Mouse (Mus musculus): ENCODE measurements around the gene Hopx.

Gene Hopx

GRCm38 (mm10) chr5:77071626-77072025 is 43.3 kb downstream of the Hopx start:
- DNase-seq (ENCODE audit: low spot score in 2 of 2): no peak

DNA sequence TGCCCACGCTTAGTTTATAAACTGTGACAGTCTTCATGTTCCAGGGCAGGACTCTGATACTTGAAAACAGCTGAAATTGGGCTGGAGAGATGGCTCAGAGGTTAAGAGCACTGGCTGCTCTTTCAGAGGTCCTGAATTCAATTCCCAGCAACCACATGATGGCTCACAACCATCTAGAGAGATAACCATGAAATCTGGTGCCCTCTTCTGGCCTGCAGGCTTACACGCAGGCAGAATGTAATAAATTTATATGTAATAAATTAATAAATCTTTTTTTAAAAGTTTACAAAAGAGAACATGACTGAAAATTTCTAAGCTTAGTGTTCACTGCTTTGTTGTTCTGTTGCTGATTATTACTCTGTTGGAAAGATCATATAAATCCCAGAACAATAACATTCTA is 43.9 kb downstream of the Hopx start:
- DNase-seq (ENCODE audit: low spot score in 2 of 2): no peak

DNA sequence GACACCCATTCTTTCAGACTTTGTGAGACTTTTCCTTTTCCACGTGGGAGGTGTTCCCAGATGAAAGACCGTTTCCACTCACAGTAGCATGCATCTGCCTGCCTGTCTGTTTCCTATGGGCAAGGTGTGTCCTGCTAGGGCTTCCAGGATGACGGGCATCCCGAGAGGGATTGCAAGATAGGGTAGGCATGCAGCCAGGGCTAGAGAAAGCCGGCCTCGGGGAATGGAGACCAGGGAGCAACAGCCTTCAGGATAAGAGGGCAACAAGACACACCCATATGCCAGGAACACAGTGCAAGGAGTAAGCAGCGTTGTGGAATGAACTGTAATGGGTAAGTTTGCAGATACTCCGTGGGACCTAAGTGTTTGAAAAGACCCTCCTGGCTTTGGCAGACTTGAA is 47.6 kb downstream of the Hopx start:
- no peak for DNase-seq (ENCODE audit: low spot score in 2 of 2)

DNA sequence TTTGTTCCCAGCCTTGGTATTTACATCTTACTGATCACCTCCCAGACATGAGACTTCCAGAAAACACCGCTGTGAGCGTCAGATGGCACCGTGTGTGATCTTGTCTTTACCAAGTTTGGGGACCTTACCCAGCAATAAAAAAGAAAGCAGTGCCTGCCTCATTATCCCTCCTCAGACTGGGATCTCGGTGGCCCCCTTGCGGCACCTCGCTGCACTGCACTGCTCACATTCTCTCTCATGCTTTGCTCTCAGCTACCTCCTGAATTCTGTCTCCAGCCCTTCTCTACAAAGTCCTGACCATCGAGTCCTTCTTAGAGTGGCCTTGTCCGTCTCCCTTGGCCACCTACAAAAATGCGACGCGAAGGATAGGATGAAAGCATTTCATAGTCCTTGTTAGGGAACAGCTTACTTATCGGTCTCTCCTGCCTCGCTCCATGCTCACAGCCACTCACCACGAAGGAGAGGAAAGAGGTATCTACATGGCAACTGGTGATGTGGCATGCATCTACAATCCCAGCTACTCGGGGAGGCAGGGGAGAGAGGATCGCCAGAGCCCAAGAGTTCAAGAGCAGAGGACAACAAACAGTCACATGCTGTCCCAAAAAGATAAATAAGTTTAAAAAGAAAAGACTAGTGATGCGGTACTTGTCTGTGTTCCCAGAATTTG is 53.4 kb downstream of the Hopx start:
- DNase-seq (ENCODE audit: low spot score in 2 of 2): peak; percentile 60 to 63

DNA sequence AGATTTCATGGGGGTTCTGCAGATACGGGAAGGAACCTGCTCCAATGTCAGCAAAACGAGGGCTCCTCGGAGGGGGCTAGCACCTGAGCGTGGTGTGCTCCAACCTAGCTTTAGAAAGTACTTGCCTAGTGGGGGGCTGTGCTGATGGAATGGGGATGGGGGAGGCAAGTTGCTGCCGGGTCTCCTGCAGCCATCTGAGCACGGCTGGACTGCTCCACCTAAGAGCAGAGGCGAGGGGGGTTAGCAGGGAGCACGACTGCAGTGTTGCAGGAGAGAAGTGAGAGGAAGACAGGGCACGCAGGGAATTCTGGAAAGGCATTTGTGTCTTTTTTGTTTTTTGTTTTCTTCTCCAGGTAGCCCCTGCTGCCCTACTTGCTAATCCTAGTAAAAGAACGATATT is 54.6 kb downstream of the Hopx start:
- DNase-seq (ENCODE audit: low spot score in 2 of 2): no peak

DNA sequence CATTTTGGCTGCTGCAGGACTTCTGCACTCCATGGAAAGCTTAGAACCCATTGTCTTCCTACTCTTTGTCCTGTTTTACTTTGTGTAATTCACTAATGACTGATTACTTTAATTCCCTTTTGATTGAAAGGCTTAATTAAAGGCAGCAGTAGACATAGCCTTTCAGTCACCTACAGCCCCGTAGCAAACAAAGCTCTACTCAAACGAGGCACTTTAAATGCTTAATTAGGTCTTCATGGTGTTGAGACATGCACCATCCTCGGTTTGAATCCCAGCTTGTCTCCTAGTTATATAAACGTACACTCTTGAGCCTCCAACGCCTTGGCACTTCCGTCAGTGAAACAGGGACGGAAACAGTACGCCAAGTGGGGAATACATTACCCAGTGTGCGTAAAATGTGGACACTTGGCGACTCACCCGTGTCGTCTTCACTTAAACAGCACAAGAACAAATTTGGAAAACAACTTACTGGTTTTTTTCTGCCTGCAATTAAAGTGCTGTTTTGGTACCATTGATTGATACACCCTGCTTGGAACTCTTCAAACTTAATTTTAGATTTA is 58.0 kb downstream of the Hopx start:
- DNase-seq (ENCODE audit: low spot score in 2 of 2): peak in 1 of 2 experiments; percentile 22

DNA sequence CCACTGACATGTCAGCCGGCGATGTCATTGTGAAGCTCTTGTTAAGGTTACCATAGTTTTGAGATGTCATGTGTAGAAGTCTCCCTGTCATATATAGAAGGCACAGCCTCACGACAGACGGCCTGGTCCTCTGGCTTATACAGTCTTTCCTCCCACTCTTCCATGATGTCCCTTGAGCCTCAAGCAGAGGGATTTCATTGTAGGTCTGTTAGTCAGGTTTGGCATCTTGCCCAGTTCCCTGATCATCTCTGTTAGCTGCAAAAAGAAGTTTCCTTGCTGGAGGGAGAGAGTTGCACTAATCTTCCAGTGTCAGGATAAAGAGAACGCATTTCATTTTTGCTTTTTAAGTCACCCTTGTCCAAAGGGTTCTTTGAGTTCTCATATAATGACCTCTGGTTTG is 62.3 kb downstream of the Hopx start:
- no peak for DNase-seq (ENCODE audit: low spot score in 2 of 2)

DNA sequence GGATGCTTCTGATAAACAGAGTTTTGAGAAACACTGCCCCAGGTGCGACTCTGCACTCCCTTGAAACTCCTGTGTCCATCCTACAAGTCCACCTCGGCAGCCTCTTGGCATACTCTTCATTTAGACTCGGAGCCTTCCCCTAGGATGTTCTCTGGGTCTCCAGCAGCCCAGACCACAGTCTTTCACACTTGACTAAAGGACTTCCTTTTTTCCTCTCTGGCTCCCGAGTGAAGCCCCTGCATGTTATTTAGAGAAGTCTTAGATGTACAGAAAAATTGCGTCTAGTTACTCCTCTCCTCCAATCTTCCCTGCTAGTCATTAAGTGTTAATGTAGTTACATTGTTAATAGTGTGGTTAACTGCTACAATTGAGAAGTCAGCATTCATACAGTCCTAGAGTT is 70.6 kb downstream of the Hopx start:
- DNase-seq (ENCODE audit: low spot score in 2 of 2): no peak

GRCm38 (mm10) chr5:77039391-77039790 is 75.5 kb downstream of the Hopx start:
- DNase-seq (ENCODE audit: low spot score in 2 of 2): no peak

DNA sequence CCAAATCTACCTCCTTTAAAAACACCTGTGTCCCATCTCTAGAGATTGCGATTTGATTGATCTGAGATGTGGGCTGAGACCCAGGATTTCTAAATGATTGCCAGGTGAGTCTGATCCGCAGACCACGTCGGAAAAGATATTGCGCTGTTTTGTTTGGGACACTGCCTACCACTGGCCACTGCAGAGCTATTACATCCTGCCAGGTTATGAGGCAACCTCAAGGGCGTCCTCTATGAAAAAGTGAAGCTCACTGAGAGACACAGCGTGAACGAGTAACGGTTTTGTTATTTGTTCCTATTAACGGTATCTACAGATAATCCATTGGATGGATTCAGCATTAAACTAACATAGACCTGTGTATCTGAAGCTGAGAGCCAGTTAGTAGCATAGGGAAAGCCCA is 76.5 kb downstream of the Hopx start:
- DNase-seq (ENCODE audit: low spot score in 2 of 2): no peak

Measured in frontal cortex, postnatal 36 days (tissue).